Mouse (Mus musculus) G1E (cell line): ENCODE data around the gene Hsf2. TPM values are rescaled to one million over a fixed set of nuclear protein-coding genes. Genes with fewer than 3 reads are reported as not detected.

Experiments
- ATAC-seq: 2 replicates; pipeline ENCODE4 v1.8.0; 2016; ENCODE audit warnings: mild to moderate bottlenecking; ENCODE audit not compliant: insufficient number of reproducible peaks, poor library complexity, low FRiP score, severe bottlenecking; ENCODE audit errors: extremely low read depth
- DNase-seq: peaks from one replicate; pipeline ENCODE4 v3.0.0; 2012; ENCODE audit warnings: low spot score
- H3K27me3 ChIP-seq: 2 replicates; pipeline ENCODE4 v1.6.1; 2012; ENCODE audit warnings: mild to moderate bottlenecking, low read length, inconsistent platforms; ENCODE audit not compliant: insufficient read depth
- H3K36me3 ChIP-seq: replicated peaks from 2 replicates; pipeline ENCODE3; 2012; ENCODE audit warnings: mild to moderate bottlenecking, inconsistent platforms
- H3K4me1 ChIP-seq: 2 replicates; pipeline ENCODE4 v1.6.1; 2012; ENCODE audit warnings: low read depth, low read length, inconsistent platforms, mixed read lengths; ENCODE audit not compliant: insufficient read depth
- H3K4me3 ChIP-seq: 2 replicates; pipeline ENCODE4 v1.5.1; 2012; ENCODE audit warnings: low read depth, mild to moderate bottlenecking, inconsistent platforms, low read length, moderate library complexity, mixed read lengths
- H3K9me3 ChIP-seq: replicated peaks from 2 replicates; pipeline ENCODE4 v1.6.1; 2012; ENCODE audit warnings: inconsistent platforms
- CTCF ChIP-seq: IDR thresholded peaks from 2 replicates; pipeline ENCODE4 v1.5.1; 2012; ENCODE audit warnings: low read depth, low read length, inconsistent platforms, mixed read lengths
- GATA1 ChIP-seq: IDR thresholded peaks from 2 replicates; pipeline ENCODE4 v1.6.1; 2012; ENCODE audit warnings: borderline replicate concordance, low read length, inconsistent platforms, mixed read lengths
- GATA2 ChIP-seq: IDR thresholded peaks from 2 replicates; pipeline ENCODE4 v1.6.1; 2012; ENCODE audit warnings: low read depth, low read length, inconsistent platforms, borderline replicate concordance
- POLR2AphosphoS5 ChIP-seq: IDR thresholded peaks from 2 replicates; pipeline ENCODE4 v1.6.1; 2012; ENCODE audit warnings: low read depth, low read length, inconsistent platforms; ENCODE audit not compliant: insufficient replicate concordance
- TAL1 ChIP-seq: conservative IDR thresholded peaks from 2 replicates; pipeline ENCODE4 v1.6.1; 2012; ENCODE audit warnings: low read depth, low read length, inconsistent platforms, mixed read lengths
- polyA plus RNA-seq: library from polyadenylated mRNA; stranded (reverse); fragments of >175 nt; gene quantifications from 2 replicates; pipeline ENCODE4 v1.2.3, GENCODE M21; 2012
- total RNA-seq, 2 experiments: library from RNA; stranded (forward) in 1 of 2; stranded (reverse) in 1 of 2; fragments of 200-1000 nt in 1 of 2; fragments of >200 nt in 1 of 2; fragmentation: Nextera tagmentation in 1 of 2; gene quantifications; 2 replicates each; pipeline ENCODE4 v1.2.3; 2014 to 2017

Hsf2 gene
- total and polyA plus RNA-seq, 3 experiments, result 0.61 to 15.7 (median 15.2) TPM

- no peak for TF ChIP-seq GATA1
- no peak for TF ChIP-seq TAL1
- TF ChIP-seq POLR2AphosphoS5, result no peak
- TF ChIP-seq CTCF, result no peak
- TF ChIP-seq GATA2, result no peak
- H3K27me3 ChIP-seq, result no peaks in the 10 kb centered on the region
- no peak for ATAC-seq
- peaks cover 4% of the 10 kb centered on the region for H3K36me3 ChIP-seq
- H3K9me3 ChIP-seq, result no peaks in the 10 kb centered on the region
- peak overlapping the region; percentile 35; the same call in 1 of the 2 replicates for H3K4me3 ChIP-seq
- H3K4me1 ChIP-seq, result peaks cover 3% of the 10 kb centered on the region
- no peak for DNase-seq
Measured at GRCm38 (mm10) chr10:57487201-57487600, 1.0 kb downstream of the Hsf2 start.

GRCm38 (mm10) chr10:57488591-57488990 is 2.4 kb downstream of the Hsf2 start:
- Histone ChIP-seq H3K27me3 (no peaks in the 10 kb centered on the region), H3K36me3 (peaks cover 7% of the 10 kb centered on the region), H3K4me1 (peaks cover 3% of the 10 kb centered on the region), H3K9me3 (no peaks in the 10 kb centered on the region), H3K4me3 (no peak overlapping the region)
- ATAC-seq (no peak), DNase-seq (no peak)
- TF ChIP-seq GATA1 (no peak), CTCF (no peak), GATA2 (no peak), POLR2AphosphoS5 (no peak), TAL1 (no peak)

GRCm38 (mm10) chr10:57492050-57492449 is 5.9 kb downstream of the Hsf2 start:
- H3K36me3 ChIP-seq, result peaks cover 13% of the 10 kb centered on the region
- no peaks in the 10 kb centered on the region; the same call in 1 of the 2 replicates for H3K4me1 ChIP-seq
- no peaks in the 10 kb centered on the region for H3K27me3 ChIP-seq
- no peaks in the 10 kb centered on the region for H3K9me3 ChIP-seq
- TF ChIP-seq CTCF (no peak), GATA1 (no peak), TAL1 (no peak)
- no peak overlapping the region for H3K4me3 ChIP-seq
- ATAC-seq, result no peak
- no peak for DNase-seq

- H3K4me1 ChIP-seq, result no peaks in the 10 kb centered on the region
- no peaks in the 10 kb centered on the region for H3K9me3 ChIP-seq
- no peak overlapping the region for H3K4me3 ChIP-seq
- H3K27me3 ChIP-seq, result no peaks in the 10 kb centered on the region
- ATAC-seq (no peak), DNase-seq (no peak)
- TF ChIP-seq GATA1 (no peak), POLR2AphosphoS5 (no peak), GATA2 (no peak), CTCF (no peak), TAL1 (no peak)
- H3K36me3 ChIP-seq, result peaks cover 13% of the 10 kb centered on the region
Measured at GRCm38 (mm10) chr10:57499414-57500156, 13.4 kb downstream of the Hsf2 start.

- H3K36me3 ChIP-seq, result peaks cover 40% of the 10 kb centered on the region
Measured at GRCm38 (mm10) chr10:57514616-57515015, 28.4 kb downstream of the Hsf2 start.

GRCm38 (mm10) chr10:57515278-57515677 is 29.1 kb downstream of the Hsf2 start:
- no peaks in the 10 kb centered on the region for H3K27me3 ChIP-seq
- H3K36me3 ChIP-seq, result peaks cover 43% of the 10 kb centered on the region
- TF ChIP-seq POLR2AphosphoS5 (no peak), CTCF (no peak), TAL1 (no peak), GATA1 (no peak), GATA2 (no peak)
- no peak for ATAC-seq
- DNase-seq, result no peak
- no peaks in the 10 kb centered on the region for H3K4me1 ChIP-seq
- no peak overlapping the region for H3K4me3 ChIP-seq
- no peaks in the 10 kb centered on the region for H3K9me3 ChIP-seq

More at GRCm38 (mm10) chr10:57514616-57515015, 28.4 kb downstream of the Hsf2 start:
- DNase-seq (no peak), ATAC-seq (no peak)
- TF ChIP-seq GATA2 (no peak), GATA1 (no peak), TAL1 (no peak), POLR2AphosphoS5 (no peak), CTCF (no peak)
- no peaks in the 10 kb centered on the region for H3K4me1 ChIP-seq
- H3K4me3 ChIP-seq, result no peak overlapping the region
- H3K27me3 ChIP-seq, result no peaks in the 10 kb centered on the region
- H3K9me3 ChIP-seq, result no peaks in the 10 kb centered on the region

GRCm38 (mm10) chr10:57526469-57526868 is 40.3 kb downstream of the Hsf2 start:
- no peak for DNase-seq
- ATAC-seq, result no peak
- H3K9me3 ChIP-seq, result no peaks in the 10 kb centered on the region
- H3K4me1 ChIP-seq, result peaks cover 9% of the 10 kb centered on the region; the same call in 1 of the 2 replicates
- H3K4me3 ChIP-seq, result no peak overlapping the region
- TF ChIP-seq GATA2 (no peak), GATA1 (no peak), POLR2AphosphoS5 (no peak), TAL1 (no peak), CTCF (no peak)
- peaks cover 20% of the 10 kb centered on the region for H3K36me3 ChIP-seq
- H3K27me3 ChIP-seq, result no peaks in the 10 kb centered on the region
